8 mouse cellular contexts compared by ENCODE assay signal in the genomic region with DNA sequence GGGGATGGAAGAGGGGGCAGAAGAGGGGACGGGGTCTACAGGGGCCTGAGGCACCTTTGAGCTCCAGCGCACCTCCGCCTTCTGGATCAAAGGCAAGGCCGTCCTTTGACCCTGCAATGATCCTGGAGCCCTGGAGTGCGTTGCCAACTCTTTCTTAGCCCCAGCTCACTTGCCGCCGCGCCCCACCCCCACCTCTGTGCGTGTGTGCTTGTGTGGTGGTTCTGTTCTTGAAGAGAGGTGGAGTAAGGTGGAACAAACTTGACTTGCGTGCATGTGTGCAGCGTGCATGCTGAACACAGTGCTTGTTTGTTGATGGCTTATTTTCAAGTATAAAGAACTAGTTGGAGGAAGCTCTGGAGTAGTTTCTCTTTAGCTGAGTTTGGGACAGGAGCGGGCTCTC.
DNase-seq lines count a peak whose midpoint lies in the region; ATAC-seq and TF ChIP-seq lines count a peak whose summit lies in the region.

No protein-coding gene starts in this region.

- no peaks in the 10 kb centered on the region for H3K27me3 ChIP-seq in lung, embryonic 16.5 days (ENCODE audit: control insufficient read depth, insufficient read depth, low read depth, low read length)
- H3K27me3 ChIP-seq in thymus, adult 2 months (ENCODE audit: control insufficient read depth, insufficient read depth, low read length), result no peaks in the 10 kb centered on the region

- peak overlapping the region; percentile 6 for H3K4me2 ChIP-seq in lung, embryonic 16.5 days (ENCODE audit: low read depth, low read length)

- peak overlapping the region; percentile 0; the same call in 1 of the 2 replicates for H3K27ac ChIP-seq in lung, embryonic 16.5 days (ENCODE audit: low read length)
- H3K27ac ChIP-seq in thymus, adult 2 months (ENCODE audit: control insufficient read depth, insufficient read depth, low read length), result peak overlapping the region; percentile 97

- H3K9ac ChIP-seq in lung, embryonic 16.5 days (ENCODE audit: low read length), result 0 out of 2 replicates have a peak overlapping the region, but pooled peaks have one; percentile 25

- 21% methylated on average over 12 of the region's 12 CpGs for WGBS in lung, embryonic 16.5 days
- 13% methylated on average over 12 of the region's 12 CpGs for WGBS in thymus, adult 2 months

- H3K4me3 ChIP-seq in lung, embryonic 16.5 days (ENCODE audit: low read length), result no peak overlapping the region
- H3K4me3 ChIP-seq in thymus, adult 2 months (ENCODE audit: control insufficient read depth, insufficient read depth, low read length), result peak overlapping the region; percentile 20

- TF ChIP-seq CTCF in thymus, adult 2 months (IDR thresholded peaks at IDR 0.05; ENCODE audit: borderline replicate concordance, control insufficient read depth, extremely low read depth, insufficient read depth, low read length, poor library complexity), result no peak

- H3K9me3 ChIP-seq in lung, embryonic 16.5 days (ENCODE audit: control insufficient read depth, low read length), result no peaks in the 10 kb centered on the region

- H3K4me1 ChIP-seq in lung, embryonic 16.5 days (replicated peaks; ENCODE audit: control insufficient read depth, insufficient read depth, low read length), result peaks cover 18% of the 10 kb centered on the region; the same call in 1 of the 2 replicates
- H3K4me1 ChIP-seq in thymus, adult 2 months (replicated peaks; ENCODE audit: control insufficient read depth, insufficient read depth, low read length), result peaks cover 59% of the 10 kb centered on the region

- H3K36me3 ChIP-seq in lung, embryonic 16.5 days (ENCODE audit: control insufficient read depth, insufficient read depth, low read length), result no peaks in the 10 kb centered on the region
- H3K36me3 ChIP-seq in thymus, adult 2 months (ENCODE audit: control insufficient read depth, insufficient read depth, low read length), result no peaks in the 10 kb centered on the region

- no peak for DNase-seq in lung, postnatal 14 days
- DNase-seq in embryo, embryonic 11.5 days (ENCODE audit: low read depth, low spot score), result peak; percentile 14
- DNase-seq in kidney, postnatal 14 days, result peak; percentile 54
- peak; percentile 55 for DNase-seq in thymus, adult 2 months
- no peak for DNase-seq in testis, postnatal 10 days (ENCODE audit: low spot score)
- no peak for DNase-seq in left cerebral cortex, adult 18-20 months (ENCODE audit: low spot score in 2 of 2)
- DNase-seq in MN1 (ENCODE audit: low spot score), result no peak

- peak; percentile 56 for ATAC-seq in lung, embryonic 16.5 days (ENCODE audit: low read depth)

- TF ChIP-seq POLR2A in thymus, adult 2 months (IDR thresholded peaks at IDR 0.05; ENCODE audit: control insufficient read depth, extremely low read depth, insufficient read depth, low read length, poor library complexity), result no peak

Comparison
In these comparisons a context has a peak if more than half of its experiments do, and no peak if none do; other contexts are left out.
1. DNase-seq: peak in embryo, embryonic 11.5 days (single experiment), kidney, postnatal 14 days (single experiment) and thymus, adult 2 months (single experiment); none in lung, postnatal 14 days (single experiment), testis, postnatal 10 days (single experiment), left cerebral cortex, adult 18-20 months (0 of 2) and MN1 (single experiment).